Mouse (Mus musculus) kidney, adult 2 months (tissue): Measurements from ENCODE around the gene Msmb. TPM values are rescaled to one million over a fixed set of nuclear protein-coding genes. Genes with fewer than 3 reads are reported as not detected.
"Not testable (repeated sequence)": the region's sequence is repeated elsewhere in the genome, so short reads cannot be mapped to it uniquely, and the experiment has no call there.

Source experiments
- DNase-seq: peaks from one replicate; pipeline ENCODE4 v3.0.0; 2021
- H3K27ac ChIP-seq: fragments of 200-500 bp; 2 replicates; pipeline ENCODE4 v1.5.1; 2012; ENCODE audit warnings: low read depth, low read length, control low read depth, inconsistent platforms; ENCODE audit not compliant: insufficient read depth
- H3K27me3 ChIP-seq: fragments of 200-500 bp; replicated peaks from 2 replicates; pipeline ENCODE4 v1.6.1; 2012; ENCODE audit warnings: mild to moderate bottlenecking, moderate library complexity, low read length, inconsistent platforms; ENCODE audit not compliant: control insufficient read depth, insufficient read depth
- H3K36me3 ChIP-seq: fragments of 200-500 bp; 2 replicates; pipeline ENCODE4 v1.6.1; 2012; ENCODE audit warnings: mild to moderate bottlenecking, moderate library complexity, low read length, inconsistent platforms; ENCODE audit not compliant: control insufficient read depth, insufficient read depth
- H3K4me1 ChIP-seq: fragments of 200-500 bp; 2 replicates; pipeline ENCODE4 v1.6.1; 2011; ENCODE audit warnings: low read length; ENCODE audit not compliant: control insufficient read depth, insufficient read depth
- H3K4me3 ChIP-seq: fragments of 200-500 bp; 2 replicates; pipeline ENCODE4 v1.5.1; 2011; ENCODE audit warnings: mild to moderate bottlenecking, low read depth, low read length, control low read depth; ENCODE audit not compliant: insufficient read depth
- CTCF ChIP-seq: fragments of 200-500 bp; conservative IDR thresholded peaks from 2 replicates; pipeline ENCODE4 v1.5.1; 2011; ENCODE audit warnings: low read depth, mild to moderate bottlenecking, control low read depth, low read length, moderate library complexity, mixed read lengths; ENCODE audit not compliant: insufficient read depth, insufficient read length
- POLR2A ChIP-seq: fragments of 200-500 bp; IDR thresholded peaks from one replicate; pipeline ENCODE4 v1.6.1; 2011; ENCODE audit warnings: low read depth, low read length, control low read depth
- WGBS: fragments of 180-500 bp; shearing (Covaris S2); methylation state at CpG from one replicate; pipeline ENCODE4 v1.1.7; 2018; 5-methylcytosine and 5-hydroxymethylcytosine counted together
- polyA plus RNA-seq: library from polyadenylated mRNA; depleted of rRNA; stranded (reverse); fragments of >200 nt; gene quantifications from 2 replicates; pipeline ENCODE4 v1.2.3, GENCODE M21; 2012

Gene Msmb
- polyA plus RNA-seq, 1 experiment: not detected

DNA sequence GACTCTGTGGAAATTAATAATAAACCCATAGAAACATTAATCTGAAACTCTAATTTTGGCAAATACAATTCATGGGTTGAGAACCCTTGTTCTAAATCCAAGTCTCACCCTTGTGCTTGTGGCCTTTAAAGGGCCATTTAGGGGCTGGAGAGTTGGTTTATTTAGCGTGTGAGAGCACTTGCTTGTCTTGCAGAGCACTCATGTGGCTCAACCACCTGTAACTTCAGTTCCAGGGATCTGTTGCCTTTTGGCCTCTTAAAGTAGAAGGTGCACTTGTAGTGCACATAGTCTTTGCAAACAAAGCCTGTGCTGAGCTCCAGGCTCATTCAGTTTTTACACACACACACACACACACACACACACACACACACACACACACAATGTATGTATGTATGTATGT, 25.0 kb downstream of the Msmb start:
- no peak for TF ChIP-seq POLR2A
- no peak for TF ChIP-seq CTCF
- Histone ChIP-seq H3K4me1 (peaks cover 33% of the 10 kb centered on the region), H3K36me3 (no peaks in the 10 kb centered on the region), H3K4me3 (peak overlapping the region; percentile 5; the same call in 1 of the 2 replicates), H3K27me3 (no peaks in the 10 kb centered on the region), H3K27ac (no peak overlapping the region)
- DNase-seq: peak; percentile 38
- 21% methylated on average over 1 of the region's 1 CpGs for whole genome bisulfite sequencing

DNA sequence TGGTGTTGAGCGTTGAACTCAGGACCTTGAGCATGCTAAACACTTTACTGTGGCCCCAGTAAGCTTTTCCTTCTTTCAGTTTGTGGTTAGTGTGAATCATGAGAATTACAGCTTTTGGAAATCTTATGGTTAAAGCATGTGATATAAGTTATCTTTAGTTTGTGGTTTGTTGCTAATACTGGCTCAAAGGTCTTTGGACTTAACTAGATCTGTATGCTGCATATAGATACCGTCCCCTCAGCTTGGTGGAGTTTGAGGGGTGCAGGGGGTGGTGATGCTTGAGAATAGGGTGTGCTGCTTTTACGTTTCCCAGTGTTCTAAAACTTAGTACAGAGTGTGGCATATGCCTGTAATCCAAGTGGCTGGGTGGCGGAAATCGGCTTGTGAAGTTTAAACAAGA, 25.5 kb downstream of the Msmb start:
- Histone ChIP-seq H3K27me3 (no peaks in the 10 kb centered on the region), H3K4me1 (peaks cover 31% of the 10 kb centered on the region), H3K36me3 (no peaks in the 10 kb centered on the region), H3K27ac (no peak overlapping the region), H3K4me3 (no peak overlapping the region)
- WGBS: 77% methylated on average over 5 of the region's 5 CpGs
- no peak for DNase-seq
- TF ChIP-seq POLR2A (no peak), CTCF (no peak)

DNA sequence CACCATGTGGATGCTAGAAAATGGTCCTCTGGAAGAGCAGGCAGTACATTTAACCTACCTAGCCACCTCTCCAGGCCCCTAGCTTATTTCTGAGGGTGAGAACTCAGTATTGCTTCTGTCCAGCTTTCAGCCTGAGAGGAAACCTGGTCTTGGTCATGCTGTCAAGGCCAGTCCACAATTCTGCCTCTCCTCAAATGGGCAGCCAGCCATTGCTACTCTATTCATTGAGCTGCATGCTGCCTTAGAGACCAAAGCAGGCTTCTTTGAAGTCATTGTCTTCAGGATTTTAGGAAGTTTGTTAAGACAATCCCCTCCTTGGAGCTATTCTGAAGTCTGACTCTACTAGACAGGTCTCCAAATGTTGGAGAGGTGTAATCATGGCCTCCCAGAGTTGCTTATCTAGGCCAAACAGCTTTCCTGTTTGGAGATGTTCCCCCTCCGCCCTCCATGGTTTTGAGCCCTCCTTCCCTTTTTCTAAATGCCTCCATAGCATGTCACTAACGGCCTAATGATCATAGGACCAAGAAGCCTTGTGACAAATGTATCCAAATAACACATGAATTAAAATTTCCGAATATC, 26.9 kb downstream of the Msmb start:
- TF ChIP-seq CTCF (no peak), POLR2A (no peak)
- H3K36me3 ChIP-seq: no peaks in the 10 kb centered on the region; the same call in 1 of the 2 replicates
- peaks cover 31% of the 10 kb centered on the region for H3K4me1 ChIP-seq
- DNase-seq: no peak
- WGBS: 71% methylated on average over 3 of the region's 3 CpGs
- H3K4me3 ChIP-seq: no peak overlapping the region
- no peak overlapping the region for H3K27ac ChIP-seq
- no peaks in the 10 kb centered on the region for H3K27me3 ChIP-seq

DNA sequence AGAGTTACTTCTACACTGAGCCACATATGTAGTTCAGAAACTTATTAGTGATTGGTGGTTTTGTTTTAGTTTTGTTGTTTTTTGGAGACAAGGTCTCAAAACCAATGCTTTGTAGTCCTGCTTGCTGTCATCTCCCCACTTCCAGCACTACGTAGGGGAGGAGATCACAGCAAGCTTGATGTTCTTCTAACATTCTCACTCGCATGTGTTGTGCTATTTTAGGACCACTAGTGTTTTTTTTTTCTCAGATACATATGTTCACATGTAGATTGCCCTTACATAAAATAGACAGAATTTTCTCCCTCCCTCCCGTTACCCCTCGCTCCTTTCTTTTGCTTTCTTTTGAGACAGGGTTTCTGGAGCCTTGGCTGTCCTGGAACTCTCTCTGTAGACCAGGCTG, 28.3 kb downstream of the Msmb start:
- Histone ChIP-seq H3K4me3 (no peak overlapping the region), H3K36me3 (peaks cover 2% of the 10 kb centered on the region), H3K27me3 (no peaks in the 10 kb centered on the region), H3K4me1 (peaks cover 22% of the 10 kb centered on the region), H3K27ac (no peak overlapping the region)
- DNase-seq: no peak
- TF ChIP-seq POLR2A (no peak), CTCF (no peak)
- WGBS: 89% methylated on average over 4 of the region's 4 CpGs

DNA sequence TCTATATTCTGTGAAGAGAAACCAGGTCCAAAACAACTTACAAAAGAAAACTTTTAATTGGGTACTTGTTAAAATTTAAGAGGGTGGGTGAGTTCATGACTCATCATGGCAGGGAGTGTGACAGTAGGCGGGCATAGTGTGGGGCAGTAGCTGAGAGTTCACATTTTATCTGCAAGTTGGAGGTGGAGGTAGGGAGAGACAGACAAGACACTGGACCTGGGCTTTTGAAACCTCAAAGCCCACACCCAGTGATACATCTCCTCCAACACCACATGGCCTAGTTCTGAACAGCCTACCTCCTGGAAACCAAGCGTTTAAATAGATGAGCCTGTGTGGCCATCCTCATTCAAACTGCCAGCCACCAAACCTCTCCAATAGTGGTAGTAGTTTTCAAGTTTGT, 33.5 kb downstream of the Msmb start:
- 71% methylated on average over 2 of the region's 2 CpGs for WGBS
- no peak for DNase-seq
- Histone ChIP-seq H3K4me3 (no peak overlapping the region), H3K27me3 (no peaks in the 10 kb centered on the region), H3K27ac (no peak overlapping the region), H3K4me1 (peaks cover 8% of the 10 kb centered on the region), H3K36me3 (peaks cover 5% of the 10 kb centered on the region)
- no peak for TF ChIP-seq CTCF
- no peak for TF ChIP-seq POLR2A

DNA sequence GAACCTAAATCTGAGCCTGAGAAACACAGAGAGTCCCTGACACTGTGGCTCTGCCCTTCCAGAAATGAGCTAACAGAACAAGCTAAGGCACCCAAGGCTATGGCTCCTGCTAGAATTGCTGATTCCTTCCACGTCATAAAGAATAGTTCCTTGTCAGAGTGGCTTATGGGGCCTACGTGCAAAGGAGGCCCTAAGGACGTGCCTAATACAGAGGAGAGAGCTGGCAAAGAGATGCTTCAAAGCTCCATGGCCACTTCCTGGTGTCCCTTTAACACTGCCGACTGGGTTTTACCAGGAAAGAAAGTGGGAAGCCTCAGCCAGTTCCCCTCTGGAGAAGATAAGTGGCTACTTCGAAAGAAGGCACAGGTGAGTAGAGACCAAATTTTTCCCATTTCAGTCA, 34.8 kb downstream of the Msmb start:
- not testable (repeated sequence) for H3K27ac ChIP-seq, DNase-seq, H3K4me3 ChIP-seq, H3K36me3 ChIP-seq, H3K4me1 ChIP-seq, H3K27me3 ChIP-seq
- WGBS: 62% methylated on average over 5 of the region's 5 CpGs

DNA sequence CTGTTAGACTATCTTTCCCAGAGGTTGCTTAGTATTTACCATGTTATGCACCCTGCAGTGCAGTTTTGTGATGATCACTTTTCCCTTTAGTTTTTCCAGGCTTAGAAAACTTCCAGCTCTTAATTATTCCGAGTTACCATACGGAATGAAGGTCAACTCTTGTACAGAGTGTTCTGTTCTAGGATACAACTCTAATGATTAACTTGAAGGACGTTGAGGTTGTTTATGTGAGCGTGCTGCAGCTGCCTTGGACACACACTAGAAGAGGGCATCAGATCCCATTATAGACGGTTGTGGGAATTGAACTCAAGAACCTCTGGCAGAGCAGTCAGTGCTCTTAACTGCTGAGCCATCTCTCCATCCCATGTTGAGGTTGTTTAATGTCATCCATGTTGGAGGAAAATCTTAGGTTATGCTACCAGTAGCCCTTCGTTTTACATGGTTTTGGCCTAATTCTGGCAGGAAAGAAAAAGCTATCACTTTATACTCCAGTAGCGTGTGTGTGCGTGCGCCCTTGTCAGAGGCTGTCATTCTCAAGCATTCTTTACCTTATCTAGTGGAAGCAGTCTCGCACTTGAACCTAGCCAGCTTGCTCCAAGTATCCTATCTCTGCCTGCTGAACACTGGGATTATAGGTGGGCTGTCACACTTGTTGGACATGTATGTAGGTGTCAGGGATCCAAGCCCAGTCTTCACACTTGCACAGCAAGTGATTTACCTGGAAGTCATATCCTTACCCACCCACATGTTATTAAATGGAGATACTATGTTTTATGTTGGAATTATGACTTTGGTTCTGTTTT, 37.8 kb downstream of the Msmb start:
- Histone ChIP-seq H3K4me3 (no peak overlapping the region), H3K36me3 (peaks cover 10% of the 10 kb centered on the region), H3K27ac (peak overlapping the region; percentile 96), H3K27me3 (no peaks in the 10 kb centered on the region), H3K4me1 (peaks cover 8% of the 10 kb centered on the region)
- peak; percentile 86 for DNase-seq
- WGBS: 62% methylated on average over 10 of the region's 10 CpGs
- TF ChIP-seq CTCF (no peak), POLR2A (no peak)
